Comparison of ENCODE assay signal across 1 mouse cellular context in the genomic region with DNA sequence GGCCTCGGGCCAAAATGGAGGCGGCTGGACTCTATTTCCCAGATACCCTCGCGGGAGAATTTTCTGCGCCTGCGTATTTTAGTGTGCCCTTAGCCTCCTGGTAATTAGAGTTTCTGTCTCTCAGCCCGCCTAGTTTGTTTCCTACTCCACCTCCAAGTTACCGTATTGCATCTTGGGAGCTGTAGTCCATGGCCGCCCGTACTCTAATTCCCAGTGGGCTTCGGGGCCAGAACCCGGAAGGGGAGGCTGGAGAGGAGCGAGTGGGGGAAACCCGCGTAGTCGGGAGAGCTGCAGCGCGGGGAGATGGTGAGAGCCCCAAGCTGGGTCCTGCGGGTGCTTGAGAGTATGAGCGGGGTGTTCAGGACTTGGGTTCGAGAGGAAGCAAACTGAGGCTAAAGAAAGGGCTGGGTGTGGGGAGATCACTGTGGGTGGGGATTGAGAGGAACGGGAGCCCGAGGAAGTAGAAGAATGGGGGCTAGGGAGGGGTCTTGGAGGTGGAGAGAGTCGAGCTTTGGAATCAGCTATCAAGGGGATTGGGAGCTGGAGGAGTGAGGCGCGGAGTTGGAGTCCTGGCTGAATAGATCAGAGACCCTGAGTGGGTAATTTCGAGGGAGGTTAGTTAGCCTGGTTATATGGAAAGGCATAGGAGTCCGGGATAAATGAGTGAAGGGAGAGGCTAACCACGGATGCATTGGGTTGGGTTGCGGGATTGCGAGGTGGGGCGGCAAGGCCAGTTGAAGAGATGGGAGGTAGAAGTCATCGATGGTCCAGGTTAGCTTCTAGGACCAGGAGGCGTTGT.
TF ChIP-seq lines count a peak whose summit lies in the region.

A gene (plus strand): TSS at position 229 of the 799 bp plus-strand sequence.

TF ChIP-seq in MEL, 35 proteins besides CTCF, POLR2A, EP300 and RAD21 (continued from another document):
- TF ChIP-seq NRF1 (IDR thresholded peaks at IDR 0.05; ENCODE audit: insufficient read depth, low read depth, low read length, poor library complexity, severe bottlenecking), result peak; percentile 77
- TF ChIP-seq TCF12 (IDR thresholded peaks at IDR 0.05; ENCODE audit: low read depth, low read length), result peak; percentile 61; the same call in 1 of the 2 replicates
- TF ChIP-seq MXI1 (IDR thresholded peaks at IDR 0.05; ENCODE audit: low read depth, low read length), result peak; percentile 76
- no peak for TF ChIP-seq SMC3 (IDR thresholded peaks at IDR 0.05; ENCODE audit: low read depth, low read length)
- no peak for TF ChIP-seq ZNF384 (IDR thresholded peaks at IDR 0.05; ENCODE audit: low read depth, low read length)
- no peak for TF ChIP-seq MYC (IDR thresholded peaks at IDR 0.05; ENCODE audit: low read depth, low read length)
- no peak for TF ChIP-seq E2F4 (IDR thresholded peaks at IDR 0.05; ENCODE audit: borderline replicate concordance, low read depth, low read length)
- no peak for TF ChIP-seq GABPA (IDR thresholded peaks at IDR 0.05; ENCODE audit: low read depth, low read length)
- no peak for TF ChIP-seq POLR2AphosphoS5 (IDR thresholded peaks at IDR 0.05; ENCODE audit: borderline replicate concordance, low read depth, low read length)
- no peak for TF ChIP-seq ZC3H11A (IDR thresholded peaks at IDR 0.05; ENCODE audit: low read depth, low read length)
- TF ChIP-seq MEF2A (IDR thresholded peaks at IDR 0.05; ENCODE audit: extremely low read depth, insufficient replicate concordance, low read depth, low read length, poor library complexity, severe bottlenecking), result no peak
- TF ChIP-seq ZKSCAN1 (IDR thresholded peaks at IDR 0.05; ENCODE audit: low read depth, low read length), result no peak
- TF ChIP-seq TAL1 (IDR thresholded peaks at IDR 0.05; ENCODE audit: low read length), result no peak
